Mouse (Mus musculus): ENCODE results near the gene Cd276. TPM values are rescaled to one million over a fixed set of nuclear protein-coding genes. Genes with fewer than 3 reads are reported as not detected.

Cd276 gene
- polyA plus RNA-seq, 1 experiment: 51.1 TPM

DNA sequence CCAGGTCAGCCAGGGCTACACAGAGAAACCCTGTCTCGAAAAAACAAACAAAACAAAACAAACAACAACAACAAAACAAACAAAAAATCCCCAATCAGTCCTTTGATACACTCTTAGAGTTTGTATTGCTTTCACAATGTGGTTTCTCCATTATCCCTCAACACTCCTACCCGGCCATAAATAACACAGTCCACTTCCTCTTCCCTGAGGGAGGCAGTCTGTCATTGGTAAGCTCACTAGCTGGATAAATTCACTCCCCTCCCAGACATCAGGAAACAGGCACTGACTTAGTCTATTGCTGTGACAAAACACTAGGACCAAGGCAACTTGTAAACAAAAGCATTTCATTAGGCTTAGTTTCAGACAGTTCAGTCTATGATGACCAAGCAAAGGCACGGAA lies 5.0 kb upstream of the Cd276 start:
- Histone ChIP-seq H3K36me3 (ENCODE audit: control insufficient read depth, insufficient read depth, low read length, poor library complexity, severe bottlenecking) (no peaks in the 10 kb centered on the region), H3K4me3 (ENCODE audit: low read depth, low read length) (no peak overlapping the region), H3K27me3 (ENCODE audit: control insufficient read depth, insufficient read depth, low read length, poor library complexity, severe bottlenecking) (no peaks in the 10 kb centered on the region), H3K27ac (ENCODE audit: insufficient read depth, low read length) (no peak overlapping the region), H3K9me3 (replicated peaks; ENCODE audit: control insufficient read depth, insufficient read depth, low read length, poor library complexity, severe bottlenecking) (no peaks in the 10 kb centered on the region), H3K9ac (ENCODE audit: low read depth, poor library complexity, severe bottlenecking) (no peak overlapping the region), H3K4me1 (ENCODE audit: control insufficient read depth, insufficient read depth, low read length) (peaks cover 5% of the 10 kb centered on the region)
- no peak for TF ChIP-seq CTCF (IDR thresholded peaks at IDR 0.05; ENCODE audit: low read depth, low read length)

GRCm38 (mm10) chr9:58557457-58558455 lies 2.5 kb upstream of the Cd276 start:
- Histone ChIP-seq H3K36me3 (ENCODE audit: control insufficient read depth, insufficient read depth, low read length, poor library complexity, severe bottlenecking) (no peaks in the 10 kb centered on the region), H3K9ac (ENCODE audit: low read depth, poor library complexity, severe bottlenecking) (no peak overlapping the region), H3K27ac (ENCODE audit: insufficient read depth, low read length) (peak overlapping the region; percentile 57), H3K4me3 (ENCODE audit: low read depth, low read length) (no peak overlapping the region), H3K27me3 (ENCODE audit: control insufficient read depth, insufficient read depth, low read length, poor library complexity, severe bottlenecking) (no peaks in the 10 kb centered on the region), H3K4me1 (ENCODE audit: control insufficient read depth, insufficient read depth, low read length) (peaks cover 5% of the 10 kb centered on the region), H3K9me3 (replicated peaks; ENCODE audit: control insufficient read depth, insufficient read depth, low read length, poor library complexity, severe bottlenecking) (no peaks in the 10 kb centered on the region)
- TF ChIP-seq CTCF (IDR thresholded peaks at IDR 0.05; ENCODE audit: low read depth, low read length): no peak
- TF ChIP-seq POLR2A (IDR thresholded peaks at IDR 0.05; ENCODE audit: insufficient read depth, low read length): no peak
- TF ChIP-seq EP300 (IDR thresholded peaks at IDR 0.05; ENCODE audit: insufficient read depth, low read depth, low read length): no peak

DNA sequence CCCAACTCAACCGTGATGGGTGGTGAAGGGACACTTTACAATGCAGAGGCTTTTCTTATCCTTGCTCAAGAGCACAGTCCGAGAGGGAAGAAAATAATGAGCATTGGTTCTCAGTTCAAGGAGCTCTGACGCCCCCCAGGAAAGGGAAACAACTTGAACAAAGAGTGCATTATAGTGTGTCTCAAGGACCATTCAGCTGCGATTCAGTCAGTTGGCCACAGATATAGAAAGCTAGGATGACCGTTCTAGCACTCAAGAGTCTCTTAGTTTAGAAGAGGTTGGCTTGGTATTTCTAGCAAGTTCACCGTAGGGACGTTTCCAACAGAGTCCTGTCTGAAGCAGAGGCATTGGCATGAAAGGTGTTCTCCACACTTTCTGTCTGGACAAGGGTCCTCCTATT lies 1.4 kb upstream of the Cd276 start:
- 0 out of 2 replicates have a peak overlapping the region, but pooled peaks have one; percentile 9 for H3K27ac ChIP-seq (ENCODE audit: insufficient read depth, low read length)
- H3K9me3 ChIP-seq (replicated peaks; ENCODE audit: control insufficient read depth, insufficient read depth, low read length, poor library complexity, severe bottlenecking): no peaks in the 10 kb centered on the region
- H3K27me3 ChIP-seq (ENCODE audit: control insufficient read depth, insufficient read depth, low read length, poor library complexity, severe bottlenecking): no peaks in the 10 kb centered on the region
- peaks cover 5% of the 10 kb centered on the region for H3K4me1 ChIP-seq (ENCODE audit: control insufficient read depth, insufficient read depth, low read length)
- H3K4me3 ChIP-seq (ENCODE audit: low read depth, low read length): no peak overlapping the region
- TF ChIP-seq POLR2A (IDR thresholded peaks at IDR 0.05; ENCODE audit: insufficient read depth, low read length): no peak
- TF ChIP-seq EP300 (IDR thresholded peaks at IDR 0.05; ENCODE audit: insufficient read depth, low read depth, low read length): no peak
- no peak for TF ChIP-seq CTCF (IDR thresholded peaks at IDR 0.05; ENCODE audit: low read depth, low read length)
- no peaks in the 10 kb centered on the region for H3K36me3 ChIP-seq (ENCODE audit: control insufficient read depth, insufficient read depth, low read length, poor library complexity, severe bottlenecking)
- H3K9ac ChIP-seq (ENCODE audit: low read depth, poor library complexity, severe bottlenecking): no peak overlapping the region

DNA sequence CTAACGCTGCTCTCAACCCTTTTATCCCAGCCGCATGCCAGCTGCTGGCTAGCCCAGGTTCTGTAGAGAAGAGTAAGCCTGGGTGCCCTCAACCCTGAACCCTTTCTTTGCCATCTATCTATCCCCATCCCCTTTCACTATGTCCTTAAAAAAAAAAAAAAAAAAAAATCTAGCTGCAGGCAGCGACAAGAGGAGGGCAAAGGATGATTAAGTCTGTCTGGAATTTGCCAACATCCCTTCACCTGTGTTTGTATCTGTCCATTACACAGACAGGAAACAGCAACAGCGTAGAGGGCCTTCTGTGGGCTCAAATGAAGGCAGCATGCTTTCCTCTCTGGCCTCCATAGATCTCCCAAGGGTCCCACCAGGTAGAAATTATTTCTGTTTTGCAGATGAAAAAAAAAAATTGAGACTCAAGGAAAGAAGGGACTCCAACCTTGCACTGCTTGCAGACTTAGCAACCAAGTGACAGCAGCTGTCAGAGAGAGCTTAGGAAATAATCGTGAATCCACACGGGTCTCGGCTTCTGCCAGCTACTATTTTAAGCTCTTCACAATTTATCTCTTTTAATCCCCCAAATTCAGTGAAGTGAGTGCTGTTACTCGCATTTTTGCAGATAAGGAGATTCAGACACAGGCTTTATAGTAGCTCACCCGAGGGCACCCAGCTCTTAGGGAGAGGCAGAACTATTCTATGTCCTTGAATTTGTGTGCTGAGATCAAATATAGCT lies 613 bp upstream of the Cd276 start:
- H3K9ac ChIP-seq (ENCODE audit: low read depth, poor library complexity, severe bottlenecking): peak overlapping the region; percentile 72
- no peak overlapping the region for H3K27ac ChIP-seq (ENCODE audit: insufficient read depth, low read length)
- H3K36me3 ChIP-seq (ENCODE audit: control insufficient read depth, insufficient read depth, low read length, poor library complexity, severe bottlenecking): no peaks in the 10 kb centered on the region
- peaks cover 5% of the 10 kb centered on the region for H3K4me1 ChIP-seq (ENCODE audit: control insufficient read depth, insufficient read depth, low read length)
- no peak for TF ChIP-seq POLR2A (IDR thresholded peaks at IDR 0.05; ENCODE audit: insufficient read depth, low read length)
- no peak for TF ChIP-seq CTCF (IDR thresholded peaks at IDR 0.05; ENCODE audit: low read depth, low read length)
- TF ChIP-seq EP300 (IDR thresholded peaks at IDR 0.05; ENCODE audit: insufficient read depth, low read depth, low read length): no peak
- H3K27me3 ChIP-seq (ENCODE audit: control insufficient read depth, insufficient read depth, low read length, poor library complexity, severe bottlenecking): no peaks in the 10 kb centered on the region
- no peaks in the 10 kb centered on the region for H3K9me3 ChIP-seq (replicated peaks; ENCODE audit: control insufficient read depth, insufficient read depth, low read length, poor library complexity, severe bottlenecking)
- H3K4me3 ChIP-seq (ENCODE audit: low read depth, low read length): peak overlapping the region; percentile 94

DNA sequence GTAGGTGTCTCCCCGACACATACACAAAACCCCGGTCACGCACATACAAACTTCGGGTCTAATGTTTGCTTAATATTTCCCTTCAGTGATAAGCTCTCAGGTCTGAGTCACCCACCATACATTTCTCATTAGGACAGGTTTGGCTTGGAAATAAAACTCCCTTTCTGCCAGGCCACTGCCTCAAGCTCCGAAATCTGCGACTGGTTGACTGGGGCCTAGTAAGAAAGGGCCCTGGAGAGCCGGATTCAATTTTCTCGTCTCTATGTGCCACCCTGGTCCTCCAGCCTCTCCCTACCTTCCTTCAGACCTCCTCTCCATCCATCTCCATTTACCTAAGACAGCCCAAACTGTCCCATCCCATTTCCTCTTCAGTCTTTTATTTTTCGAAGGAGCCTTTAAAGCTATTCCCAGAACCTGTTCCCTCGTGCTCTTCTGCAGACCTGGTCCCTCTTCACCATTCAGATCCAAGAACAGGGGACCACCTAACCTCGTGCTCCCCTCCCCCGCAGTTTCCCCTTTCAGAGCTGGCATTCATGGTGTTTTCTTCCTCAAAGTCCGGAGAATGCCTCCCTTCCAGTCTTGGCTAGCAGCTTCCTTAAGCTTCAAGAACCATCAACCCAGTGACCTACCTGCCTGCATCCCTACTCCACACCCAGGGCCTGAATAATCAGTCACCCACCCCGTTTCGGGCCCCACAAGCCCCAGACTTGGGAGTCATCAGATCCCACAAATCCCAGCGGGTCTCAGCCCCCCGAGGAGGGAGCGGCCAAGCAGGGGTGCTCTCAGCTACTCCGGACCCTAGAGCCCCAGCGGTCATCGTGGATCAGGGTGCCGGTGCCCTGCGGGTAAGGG lies 955 bp downstream of the Cd276 start:
- Histone ChIP-seq H3K9ac (ENCODE audit: low read depth, poor library complexity, severe bottlenecking) (peak overlapping the region; percentile 72), H3K9me3 (replicated peaks; ENCODE audit: control insufficient read depth, insufficient read depth, low read length, poor library complexity, severe bottlenecking) (no peaks in the 10 kb centered on the region), H3K36me3 (ENCODE audit: control insufficient read depth, insufficient read depth, low read length, poor library complexity, severe bottlenecking) (no peaks in the 10 kb centered on the region), H3K27ac (ENCODE audit: insufficient read depth, low read length) (no peak overlapping the region), H3K27me3 (ENCODE audit: control insufficient read depth, insufficient read depth, low read length, poor library complexity, severe bottlenecking) (no peaks in the 10 kb centered on the region), H3K4me3 (ENCODE audit: low read depth, low read length) (peak overlapping the region; percentile 94), H3K4me1 (ENCODE audit: control insufficient read depth, insufficient read depth, low read length) (peaks cover 10% of the 10 kb centered on the region)
- TF ChIP-seq EP300 (IDR thresholded peaks at IDR 0.05; ENCODE audit: insufficient read depth, low read depth, low read length) (no peak), POLR2A (IDR thresholded peaks at IDR 0.05; ENCODE audit: insufficient read depth, low read length) (no peak), CTCF (IDR thresholded peaks at IDR 0.05; ENCODE audit: low read depth, low read length) (no peak)

All from ES-Bruce4 (cell line).